ENCODE assay signal across 20 mouse cellular contexts in the genomic region with DNA sequence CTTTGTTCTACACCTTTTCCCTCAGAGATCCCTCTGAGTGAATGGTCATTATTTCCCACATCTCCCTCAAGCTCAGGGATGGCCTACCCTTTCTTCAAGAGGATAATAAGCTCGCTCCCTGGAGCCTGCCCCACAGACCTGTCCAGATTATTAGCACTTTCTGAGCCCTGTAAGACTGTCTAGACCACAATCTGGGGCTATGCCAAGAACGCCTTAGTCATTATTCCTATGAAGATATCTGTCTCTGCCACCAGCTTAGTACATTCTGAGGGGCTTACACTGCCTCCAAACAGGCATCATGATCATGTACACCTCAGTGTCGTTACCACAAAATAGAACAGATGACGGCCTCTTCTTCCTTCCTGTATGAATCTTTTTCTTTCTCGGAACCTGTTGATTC.
"Had no signal": no experiment of that assay in that cellular context is flagged by ENCODE, and none has a peak within 500 bp of the region (broad histone marks: within the 10 kb centered on the region; RNA-seq: fewer than 3 reads in every experiment).

No protein-coding gene starts in this region.

- H3K4me2 ChIP-seq: heart, embryonic 12.5 days; hindbrain, embryonic 12.5 days; hindbrain, embryonic 14.5 days; intestine, embryonic 15.5 days; limb, embryonic 12.5 days; liver, embryonic 12.5 days had no signal

- H3K27me3 ChIP-seq: heart, embryonic 12.5 days; hindbrain, embryonic 12.5 days; intestine, embryonic 15.5 days; limb, embryonic 12.5 days; liver, embryonic 12.5 days had no signal

- DNase-seq: gastrocnemius, adult 2 months; gastrocnemius, postnatal 10 days; gastrocnemius, postnatal 25 days; heart, adult 18-20 months; liver had no signal

- H3K9ac ChIP-seq: heart, embryonic 12.5 days; hindbrain, embryonic 12.5 days; hindbrain, embryonic 14.5 days; intestine, embryonic 15.5 days; limb, embryonic 12.5 days; liver, embryonic 12.5 days; liver, embryonic 14.5 days had no signal

- H3K9me3 ChIP-seq: heart, embryonic 10.5 days; heart, embryonic 12.5 days; hindbrain, embryonic 10.5 days; hindbrain, embryonic 12.5 days; intestine, embryonic 15.5 days; limb, embryonic 10.5 days; limb, embryonic 12.5 days; liver, embryonic 12.5 days had no signal

- H3K27ac ChIP-seq: gastrocnemius, adult 2 months; heart, embryonic 10.5 days; hindbrain, embryonic 10.5 days; hindbrain, embryonic 12.5 days; hindbrain, embryonic 14.5 days; intestine, embryonic 15.5 days; left cerebral cortex, adult 2 months; limb, embryonic 10.5 days; limb, embryonic 12.5 days; liver, embryonic 12.5 days; liver, embryonic 14.5 days had no signal

- ATAC-seq: hindbrain, embryonic 16.5 days; inflammation-experienced regulatory T-cells, adult 6 months; intestine, embryonic 15.5 days; intestine, postnatal 0 days; liver, embryonic 12.5 days had no signal

- H3K36me3 ChIP-seq: heart, embryonic 10.5 days; heart, embryonic 12.5 days; hindbrain, embryonic 10.5 days; hindbrain, embryonic 12.5 days; intestine, embryonic 15.5 days; limb, embryonic 10.5 days; limb, embryonic 12.5 days; liver, embryonic 12.5 days had no signal

- H3K4me3 ChIP-seq: gastrocnemius, adult 2 months; heart, embryonic 10.5 days; heart, embryonic 12.5 days; hindbrain, embryonic 10.5 days; hindbrain, embryonic 12.5 days; intestine, embryonic 15.5 days; layer of hippocampus, adult 2 months; left cerebral cortex, adult 2 months; limb, embryonic 10.5 days; limb, embryonic 12.5 days; liver, embryonic 12.5 days had no signal
